Mouse (Mus musculus): ENCODE results near the gene Stambp. TPM values are rescaled to one million over a fixed set of nuclear protein-coding genes. Genes with fewer than 3 reads are reported as not detected.
"Not testable (repeated sequence)": the region's sequence is repeated elsewhere in the genome, so short reads cannot be mapped to it uniquely, and the experiment has no call there.

Stambp gene
- polyA plus RNA-seq, 1 experiment from 2014 or later = 20.5 TPM

DNA sequence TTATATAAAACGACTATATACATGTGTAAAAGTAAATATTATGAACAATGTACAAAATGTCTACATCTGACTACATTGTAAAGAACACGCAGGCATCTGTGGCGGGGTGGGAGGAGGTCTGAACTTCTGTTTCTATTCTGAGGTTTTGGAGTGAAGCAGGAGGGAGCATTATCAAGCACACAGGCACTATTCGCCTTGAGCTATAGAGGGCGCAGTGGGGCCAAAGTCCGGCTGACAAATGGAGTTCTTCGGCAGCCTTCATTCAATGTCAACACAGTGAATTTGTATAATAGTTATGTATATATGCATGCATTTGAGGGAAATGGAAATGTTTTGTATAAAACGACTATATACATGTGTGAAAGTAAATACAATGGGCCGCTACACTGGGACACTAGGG is 26.1 kb upstream of the Stambp start:
- ATAC-seq (replicated peaks; ENCODE audit: low FRiP score) = no peak
- no peak overlapping the region for H3K27ac ChIP-seq (ENCODE audit: low read depth, low read length)

DNA sequence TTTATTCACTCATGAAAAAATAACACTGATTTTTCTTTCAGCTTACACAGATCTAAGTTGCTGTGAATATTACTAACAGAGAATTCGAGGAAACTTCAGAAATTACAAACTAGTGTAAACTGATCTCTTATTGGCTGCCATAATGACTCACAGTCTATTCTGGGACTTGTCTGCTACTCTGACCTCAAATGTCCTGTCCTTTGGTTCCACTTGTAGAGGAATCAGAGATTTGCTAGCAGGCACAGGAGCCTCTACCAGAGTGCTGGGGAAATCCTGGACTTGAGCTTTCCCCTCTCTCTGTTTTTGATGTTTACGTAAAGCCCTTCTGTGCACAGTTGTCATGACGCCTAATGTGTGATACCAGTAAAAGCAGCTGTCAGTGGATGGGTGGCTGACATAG is 25.5 kb upstream of the Stambp start:
- 70% methylated on average over 3 of the region's 3 CpGs for WGBS
- Histone ChIP-seq H3K27me3 (ENCODE audit: control insufficient read depth, insufficient read depth, low read length) (no peaks in the 10 kb centered on the region), H3K27ac (ENCODE audit: low read depth, low read length) (no peak overlapping the region), H3K9ac (ENCODE audit: low read length) (no peak overlapping the region), H3K4me2 (ENCODE audit: low read depth, low read length, severe bottlenecking) (no peak overlapping the region), H3K4me1 (replicated peaks; ENCODE audit: control insufficient read depth, insufficient read depth, low read length) (peaks cover 2% of the 10 kb centered on the region; the same call in 1 of the 2 replicates), H3K4me3 (ENCODE audit: low read depth, low read length) (no peak overlapping the region), H3K9me3 (ENCODE audit: control insufficient read depth, low read length) (no peaks in the 10 kb centered on the region), H3K36me3 (ENCODE audit: control insufficient read depth, insufficient read depth, low read length) (no peaks in the 10 kb centered on the region)
- DNase-seq (ENCODE audit: low spot score) (peak; percentile 10), ATAC-seq (replicated peaks; ENCODE audit: low FRiP score) (no peak)

More for the DNA sequence above, 26.1 kb upstream of the Stambp start:
- peak overlapping the region; percentile 52 for H3K4me2 ChIP-seq (ENCODE audit: low read depth, low read length, severe bottlenecking)
- H3K4me3 ChIP-seq (ENCODE audit: low read depth, low read length) = peak overlapping the region; percentile 20
- peak overlapping the region; percentile 40 for H3K9ac ChIP-seq (ENCODE audit: low read length)
- H3K27me3 ChIP-seq (ENCODE audit: control insufficient read depth, insufficient read depth, low read length) = no peaks in the 10 kb centered on the region
- H3K36me3 ChIP-seq (ENCODE audit: control insufficient read depth, insufficient read depth, low read length) = no peaks in the 10 kb centered on the region
- H3K9me3 ChIP-seq (ENCODE audit: control insufficient read depth, low read length) = no peaks in the 10 kb centered on the region
- WGBS = 5% methylated on average over 9 of the region's 9 CpGs
- peak; percentile 79 for DNase-seq (ENCODE audit: low spot score)
- peaks cover 2% of the 10 kb centered on the region; the same call in 1 of the 2 replicates for H3K4me1 ChIP-seq (replicated peaks; ENCODE audit: control insufficient read depth, insufficient read depth, low read length)

DNA sequence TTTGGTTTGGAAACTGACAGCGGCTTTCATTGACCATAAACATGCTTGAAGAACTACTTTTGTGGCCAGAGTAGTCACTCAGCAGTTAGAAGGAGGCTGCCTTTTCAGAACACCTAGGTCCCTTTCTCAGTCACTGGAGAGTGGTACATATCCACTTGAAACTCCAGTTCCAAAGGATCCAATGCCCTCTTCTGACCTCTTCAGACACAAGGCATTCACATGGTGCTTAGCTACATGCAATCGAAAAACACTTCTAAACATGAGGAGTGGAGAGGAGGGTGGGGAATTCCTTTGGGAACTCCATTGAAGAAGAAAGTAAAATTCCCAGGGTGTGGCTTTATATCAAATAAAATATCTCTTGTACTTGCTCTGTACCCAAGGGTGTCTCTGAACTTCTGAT is 22.5 kb upstream of the Stambp start:
- Histone ChIP-seq H3K9me3 (ENCODE audit: control insufficient read depth, low read length) (no peaks in the 10 kb centered on the region), H3K27me3 (ENCODE audit: control insufficient read depth, insufficient read depth, low read length) (no peaks in the 10 kb centered on the region), H3K9ac (ENCODE audit: low read length) (no peak overlapping the region), H3K4me1 (replicated peaks; ENCODE audit: control insufficient read depth, insufficient read depth, low read length) (peaks cover 2% of the 10 kb centered on the region; the same call in 1 of the 2 replicates), H3K36me3 (ENCODE audit: control insufficient read depth, insufficient read depth, low read length) (no peaks in the 10 kb centered on the region), H3K27ac (ENCODE audit: low read depth, low read length) (no peak overlapping the region), H3K4me2 (ENCODE audit: low read depth, low read length, severe bottlenecking) (no peak overlapping the region), H3K4me3 (ENCODE audit: low read depth, low read length) (no peak overlapping the region)
- DNase-seq (ENCODE audit: low spot score) = no peak
- 86% methylated on average over 2 of the region's 2 CpGs for WGBS
- no peak for ATAC-seq (replicated peaks; ENCODE audit: low FRiP score)

DNA sequence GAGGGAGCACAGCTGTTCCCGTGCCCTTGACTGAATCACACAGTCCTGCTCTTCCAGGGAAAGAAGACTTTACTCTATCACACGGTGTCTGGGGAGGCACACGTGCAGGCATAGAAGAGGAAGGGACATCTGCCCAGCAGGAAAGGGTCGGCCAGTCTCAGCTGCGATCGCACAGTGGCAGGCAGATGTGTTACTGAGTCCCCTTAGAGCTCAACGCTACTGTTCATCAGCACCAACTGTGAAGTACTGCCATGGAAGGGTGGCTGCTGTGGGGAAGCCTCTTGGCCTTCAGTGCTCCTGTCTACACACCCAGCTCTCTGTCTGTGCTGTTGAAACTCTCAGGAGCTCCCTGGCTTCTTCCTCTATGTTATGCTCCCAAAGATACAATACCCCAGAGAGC is 21.4 kb upstream of the Stambp start:
- ATAC-seq (replicated peaks; ENCODE audit: low FRiP score) = no peak
- Histone ChIP-seq H3K4me3 (ENCODE audit: low read depth, low read length) (no peak overlapping the region), H3K4me2 (ENCODE audit: low read depth, low read length, severe bottlenecking) (no peak overlapping the region), H3K36me3 (ENCODE audit: control insufficient read depth, insufficient read depth, low read length) (no peaks in the 10 kb centered on the region), H3K9ac (ENCODE audit: low read length) (no peak overlapping the region), H3K27me3 (ENCODE audit: control insufficient read depth, insufficient read depth, low read length) (no peaks in the 10 kb centered on the region), H3K27ac (ENCODE audit: low read depth, low read length) (no peak overlapping the region), H3K4me1 (replicated peaks; ENCODE audit: control insufficient read depth, insufficient read depth, low read length) (no peaks in the 10 kb centered on the region), H3K9me3 (ENCODE audit: control insufficient read depth, low read length) (no peaks in the 10 kb centered on the region)
- 72% methylated on average over 7 of the region's 7 CpGs for WGBS
- no peak for DNase-seq (ENCODE audit: low spot score)

DNA sequence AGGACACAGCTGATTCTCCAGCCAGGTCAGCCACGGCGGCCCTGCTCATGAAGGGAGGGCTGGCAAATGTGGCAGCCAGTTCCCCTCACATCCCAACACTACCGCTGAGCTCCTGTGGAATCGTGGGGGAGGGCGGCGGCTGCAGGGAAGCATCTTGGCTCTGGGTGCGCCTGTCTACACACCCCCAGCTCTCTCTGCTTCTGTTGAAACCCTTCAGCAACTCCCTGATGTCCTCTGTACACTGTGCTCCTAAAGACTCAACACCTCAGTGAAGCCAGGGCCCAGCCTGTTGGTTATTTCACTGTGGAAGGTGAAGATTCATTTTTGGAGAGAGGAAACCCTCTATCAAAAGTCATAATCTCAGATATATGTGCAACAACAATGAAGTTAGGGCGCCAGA is 19.5 kb upstream of the Stambp start:
- no peaks in the 10 kb centered on the region for H3K4me1 ChIP-seq (replicated peaks; ENCODE audit: control insufficient read depth, insufficient read depth, low read length)
- no peak overlapping the region for H3K9ac ChIP-seq (ENCODE audit: low read length)
- H3K36me3 ChIP-seq (ENCODE audit: control insufficient read depth, insufficient read depth, low read length) = no peaks in the 10 kb centered on the region
- H3K9me3 ChIP-seq (ENCODE audit: control insufficient read depth, low read length) = no peaks in the 10 kb centered on the region
- no peak overlapping the region for H3K27ac ChIP-seq (ENCODE audit: low read depth, low read length)
- H3K4me3 ChIP-seq (ENCODE audit: low read depth, low read length) = no peak overlapping the region
- no peak for ATAC-seq (replicated peaks; ENCODE audit: low FRiP score)
- WGBS = 77% methylated on average over 8 of the region's 8 CpGs
- no peak for DNase-seq (ENCODE audit: low spot score)
- no peaks in the 10 kb centered on the region for H3K27me3 ChIP-seq (ENCODE audit: control insufficient read depth, insufficient read depth, low read length)
- no peak overlapping the region for H3K4me2 ChIP-seq (ENCODE audit: low read depth, low read length, severe bottlenecking)

DNA sequence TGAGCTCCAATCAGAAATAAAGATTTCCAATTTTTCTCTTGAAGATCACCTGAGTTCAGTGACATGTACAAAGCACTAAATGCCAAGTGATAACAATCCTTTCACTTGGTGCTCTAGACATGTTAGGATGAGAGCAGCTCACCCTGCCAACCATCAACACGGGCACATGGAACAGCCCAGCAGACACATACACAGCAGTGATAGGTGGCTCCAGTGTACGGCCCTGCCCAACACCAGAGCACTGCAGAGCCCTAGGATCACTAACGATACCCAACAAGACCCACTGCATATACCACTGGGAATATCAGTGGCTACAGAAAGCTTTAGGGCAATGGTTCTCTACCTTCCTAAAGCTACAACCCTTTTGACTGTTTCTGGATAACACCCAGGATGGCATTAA is 17.8 kb upstream of the Stambp start:
- no peaks in the 10 kb centered on the region for H3K9me3 ChIP-seq (ENCODE audit: control insufficient read depth, low read length)
- H3K27ac ChIP-seq (ENCODE audit: low read depth, low read length) = no peak overlapping the region
- no peak overlapping the region for H3K4me2 ChIP-seq (ENCODE audit: low read depth, low read length, severe bottlenecking)
- H3K9ac ChIP-seq (ENCODE audit: low read length) = no peak overlapping the region
- ATAC-seq (replicated peaks; ENCODE audit: low FRiP score) = no peak
- no peak overlapping the region for H3K4me3 ChIP-seq (ENCODE audit: low read depth, low read length)
- no peaks in the 10 kb centered on the region for H3K36me3 ChIP-seq (ENCODE audit: control insufficient read depth, insufficient read depth, low read length)
- H3K4me1 ChIP-seq (replicated peaks; ENCODE audit: control insufficient read depth, insufficient read depth, low read length) = no peaks in the 10 kb centered on the region
- H3K27me3 ChIP-seq (ENCODE audit: control insufficient read depth, insufficient read depth, low read length) = no peaks in the 10 kb centered on the region
- DNase-seq (ENCODE audit: low spot score) = peak; percentile 16
- 87% methylated on average over 3 of the region's 3 CpGs for WGBS

DNA sequence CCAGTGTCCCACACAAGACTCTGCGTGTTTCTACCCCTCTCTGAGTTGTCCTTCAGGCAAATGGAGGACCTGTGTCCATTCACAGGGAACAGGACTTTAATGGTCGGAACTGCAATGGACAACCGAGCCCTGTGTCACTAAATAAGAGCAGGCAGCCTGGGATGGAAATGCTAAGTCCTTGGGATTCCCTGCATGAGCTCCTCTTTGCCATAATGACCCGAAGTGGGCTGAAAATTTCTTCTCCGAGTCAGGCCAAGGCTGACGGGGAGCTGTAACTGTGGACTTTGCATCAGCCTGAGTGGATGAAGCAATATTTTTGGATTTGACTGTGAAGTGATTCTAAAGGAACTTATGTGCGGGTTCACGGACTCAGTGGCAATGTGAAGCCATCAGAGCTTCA is 14.7 kb upstream of the Stambp start:
- DNase-seq (ENCODE audit: low spot score) = peak; percentile 24
- H3K9me3 ChIP-seq (ENCODE audit: control insufficient read depth, low read length); H3K4me3 ChIP-seq (ENCODE audit: low read depth, low read length); H3K27ac ChIP-seq (ENCODE audit: low read depth, low read length); H3K4me1 ChIP-seq (replicated peaks; ENCODE audit: control insufficient read depth, insufficient read depth, low read length); H3K27me3 ChIP-seq (ENCODE audit: control insufficient read depth, insufficient read depth, low read length); H3K36me3 ChIP-seq (ENCODE audit: control insufficient read depth, insufficient read depth, low read length); H3K4me2 ChIP-seq (ENCODE audit: low read depth, low read length, severe bottlenecking); H3K9ac ChIP-seq (ENCODE audit: low read length); ATAC-seq (replicated peaks; ENCODE audit: low FRiP score): not testable (repeated sequence)
- WGBS = 82% methylated on average over 8 of the region's 8 CpGs

DNA sequence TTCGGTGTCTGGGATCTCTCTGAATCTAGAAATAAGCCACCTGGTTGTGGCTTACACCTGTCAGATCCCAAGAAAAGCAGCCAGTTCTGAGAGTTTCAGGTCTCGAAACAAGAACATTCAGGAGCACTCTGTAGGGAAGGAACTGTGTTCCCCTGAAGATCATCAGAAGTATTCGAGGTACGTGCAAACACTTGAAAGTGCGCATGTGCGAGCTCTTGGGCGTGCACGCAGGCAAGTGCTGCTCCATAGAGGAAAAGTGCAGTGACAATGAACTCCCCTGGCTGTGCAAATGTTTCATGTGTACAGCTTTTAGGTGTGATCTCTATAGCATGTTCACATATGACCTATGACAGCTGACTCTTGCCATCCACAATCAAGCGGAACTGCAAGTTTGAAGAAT is 12.8 kb upstream of the Stambp start:
- ATAC-seq (replicated peaks; ENCODE audit: low FRiP score) = not testable (repeated sequence)

DNA sequence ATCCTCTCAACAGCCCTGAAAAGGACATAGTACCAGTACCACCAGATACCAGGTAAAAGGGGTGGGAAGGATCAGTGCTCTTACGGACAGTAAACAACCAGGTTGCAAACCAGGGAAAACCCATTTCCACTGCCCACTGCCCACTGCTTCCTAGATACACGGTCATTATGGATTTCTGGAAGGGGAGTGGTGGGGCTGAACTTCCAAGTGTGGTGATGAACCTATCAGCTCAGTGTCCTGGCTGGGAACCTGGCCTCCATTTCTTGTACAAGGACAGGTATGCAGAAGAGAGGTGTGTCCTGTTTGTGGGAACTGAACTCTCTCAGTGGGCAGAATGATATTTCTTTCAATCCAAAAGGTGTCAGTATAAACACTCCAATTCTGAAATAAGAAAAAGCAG is 11.1 kb upstream of the Stambp start:
- ATAC-seq (replicated peaks; ENCODE audit: low FRiP score) (no peak), DNase-seq (ENCODE audit: low spot score) (no peak)
- Histone ChIP-seq H3K9ac (ENCODE audit: low read length) (no peak overlapping the region), H3K4me1 (replicated peaks; ENCODE audit: control insufficient read depth, insufficient read depth, low read length) (no peaks in the 10 kb centered on the region), H3K4me2 (ENCODE audit: low read depth, low read length, severe bottlenecking) (no peak overlapping the region), H3K27ac (ENCODE audit: low read depth, low read length) (no peak overlapping the region), H3K36me3 (ENCODE audit: control insufficient read depth, insufficient read depth, low read length) (no peaks in the 10 kb centered on the region), H3K4me3 (ENCODE audit: low read depth, low read length) (no peak overlapping the region), H3K27me3 (ENCODE audit: control insufficient read depth, insufficient read depth, low read length) (0 out of 2 replicates have a peak, but pooled peaks cover 2% of the 10 kb centered on the region), H3K9me3 (ENCODE audit: control insufficient read depth, low read length) (no peaks in the 10 kb centered on the region)
- WGBS = 74% methylated on average over 2 of the region's 2 CpGs

More for the DNA sequence above, 12.8 kb upstream of the Stambp start:
- H3K4me3 ChIP-seq (ENCODE audit: low read depth, low read length); H3K9me3 ChIP-seq (ENCODE audit: control insufficient read depth, low read length); H3K9ac ChIP-seq (ENCODE audit: low read length); H3K4me2 ChIP-seq (ENCODE audit: low read depth, low read length, severe bottlenecking); H3K27me3 ChIP-seq (ENCODE audit: control insufficient read depth, insufficient read depth, low read length); H3K4me1 ChIP-seq (replicated peaks; ENCODE audit: control insufficient read depth, insufficient read depth, low read length); H3K27ac ChIP-seq (ENCODE audit: low read depth, low read length); DNase-seq (ENCODE audit: low spot score); H3K36me3 ChIP-seq (ENCODE audit: control insufficient read depth, insufficient read depth, low read length): not testable (repeated sequence)
- 91% methylated on average over 9 of the region's 9 CpGs for WGBS
